Comparison of ENCODE assay signal across 9 mouse cellular contexts in the genomic region with DNA sequence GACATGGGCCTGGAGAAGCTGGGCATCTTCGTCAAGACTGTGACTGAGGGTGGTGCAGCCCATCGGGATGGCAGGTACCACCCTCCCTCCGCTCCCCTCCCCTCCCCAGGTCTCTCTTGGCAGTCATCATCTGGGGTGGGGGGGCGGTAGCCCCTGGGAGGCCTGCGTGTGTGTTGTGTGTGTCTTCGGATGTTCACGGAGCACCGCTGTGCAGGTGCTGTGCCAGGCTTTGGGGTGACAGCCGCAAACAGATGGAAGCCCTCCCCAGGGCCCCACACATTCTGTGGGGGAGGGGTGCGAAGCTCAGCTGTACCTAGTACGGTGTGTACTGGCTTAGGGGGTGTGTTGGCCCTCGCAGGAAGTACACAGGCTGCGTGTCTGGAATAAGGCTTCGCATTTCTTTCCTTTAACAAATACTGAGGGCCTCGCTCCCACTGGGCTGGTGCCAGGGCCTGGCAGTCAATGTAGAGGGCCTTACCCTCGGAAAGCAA. TPM values are rescaled to one million over a fixed set of nuclear protein-coding genes. Genes with fewer than 3 reads are reported as not detected.
A peak's percentile ranks its signal among the peaks of the same experiment; 100 is the strongest.
DNase-seq lines count a peak whose midpoint lies in the region; ATAC-seq lines count a peak whose summit lies in the region.
"Had no signal": no experiment of that assay in that cellular context is flagged by ENCODE, and none has a peak within 500 bp of the region (broad histone marks: within the 10 kb centered on the region; RNA-seq: fewer than 3 reads in every experiment).

No protein-coding gene starts in this region.

- no peaks in the 10 kb centered on the region for H3K27me3 ChIP-seq in forebrain, embryonic 13.5 days
- H3K27me3 ChIP-seq in neural tube, embryonic 14.5 days (ENCODE audit: control insufficient read depth, insufficient read depth, low read length), result no peaks in the 10 kb centered on the region

- H3K4me1 ChIP-seq in forebrain, embryonic 13.5 days, result peaks cover 69% of the 10 kb centered on the region
- peaks cover 48% of the 10 kb centered on the region for H3K4me1 ChIP-seq in neural tube, embryonic 14.5 days (ENCODE audit: control insufficient read depth, insufficient read depth, low read length)

- ATAC-seq in forebrain, embryonic 13.5 days, result peak; percentile 50
- ATAC-seq in neural tube, embryonic 14.5 days (ENCODE audit: low read depth), result peak; percentile 7; the same call in 1 of the 2 replicates

- peak overlapping the region; percentile 7 for H3K9ac ChIP-seq in forebrain, embryonic 13.5 days
- no peak overlapping the region for H3K9ac ChIP-seq in neural tube, embryonic 14.5 days (replicated peaks; ENCODE audit: low read depth, low read length)

- peaks cover 74% of the 10 kb centered on the region for H3K36me3 ChIP-seq in forebrain, embryonic 13.5 days (ENCODE audit: poor library complexity, severe bottlenecking)
- H3K36me3 ChIP-seq in neural tube, embryonic 14.5 days (ENCODE audit: control insufficient read depth, insufficient read depth, low read length), result peaks cover 45% of the 10 kb centered on the region

- DNase-seq in gastrocnemius, postnatal 25 days, result peak; percentile 69
- DNase-seq in gastrocnemius, adult 18-20 months (ENCODE audit: low spot score), result no peak
- peak; percentile 41 to 55 for DNase-seq in CD8-positive naive resting alpha-beta T cell, adult 2 months (ENCODE audit: low read depth in 2 of 2, low spot score in 2 of 2)
- peak; percentile 75 to 82 for DNase-seq in layer of hippocampus, postnatal 36 days
- DNase-seq in kidney, postnatal 25 days, result no peak
- no peak for DNase-seq in kidney, postnatal 14 days

- 68% methylated on average over 16 of the region's 16 CpGs for WGBS in forebrain, embryonic 13.5 days
- WGBS in neural tube, embryonic 14.5 days, result 68% methylated on average over 16 of the region's 16 CpGs

- no peaks in the 10 kb centered on the region for H3K9me3 ChIP-seq in forebrain, embryonic 13.5 days (replicated peaks)
- H3K9me3 ChIP-seq in neural tube, embryonic 14.5 days (ENCODE audit: control insufficient read depth, low read length), result no peaks in the 10 kb centered on the region

- H3K4me3 ChIP-seq in forebrain, embryonic 13.5 days, result no peak overlapping the region; the same call in 1 of the 2 replicates
- H3K4me3 ChIP-seq in neural tube, embryonic 14.5 days (ENCODE audit: low read depth, low read length), result no peak overlapping the region

- peak overlapping the region; percentile 20; the same call in 1 of the 2 replicates for H3K4me2 ChIP-seq in forebrain, embryonic 13.5 days
- H3K4me2 ChIP-seq in neural tube, embryonic 14.5 days (ENCODE audit: low read depth, low read length), result no peak overlapping the region; the same call in 1 of the 2 replicates

- H3K27ac ChIP-seq in forebrain, embryonic 13.5 days, result peak overlapping the region; percentile 77
- no peak overlapping the region for H3K27ac ChIP-seq in neural tube, embryonic 14.5 days (ENCODE audit: low read depth, low read length)

RNA-seq across cellular contexts. Expression of a gene that starts 7.3 kb away (rescaled TPM):
- total RNA-seq in gastrocnemius, postnatal 25 days (2021), result 10 to 100 TPM; 21.8 to 30.0 TPM
- 10 to 100 TPM; 16.1 to 24.5 TPM for total RNA-seq in gastrocnemius, adult 18-20 months (2021)
- 15.8 and 16.3 TPM in 2 replicates for polyA plus RNA-seq in forebrain, embryonic 13.5 days (2015; fragmentation: Nextera tagmentation; extraction: Ambion mirVana)
- total RNA-seq in layer of hippocampus, postnatal 36 days (2021), result 100 to 1,000 TPM; 931 to 932 TPM
- polyA plus RNA-seq in neural tube, embryonic 14.5 days (2014; fragmentation: Nextera tagmentation; extraction: Ambion mirVana), result 27.7 and 29.8 TPM in 2 replicates

RNA-seq across cellular contexts. Expression of a gene that starts 11.6 kb away (rescaled TPM):
- total RNA-seq in gastrocnemius, postnatal 25 days (2021), result under 1 TPM; 0.61 to 0.80 TPM
- under 1 TPM; 0.34 to 0.52 TPM for total RNA-seq in gastrocnemius, adult 18-20 months (2021)
- 89.2 and 95.0 TPM in 2 replicates for polyA plus RNA-seq in forebrain, embryonic 13.5 days (2015; fragmentation: Nextera tagmentation; extraction: Ambion mirVana)
- total RNA-seq in layer of hippocampus, postnatal 36 days (2021), result 10 to 100 TPM; 43.3 to 46.5 TPM
- 131 and 144 TPM in 2 replicates for polyA plus RNA-seq in neural tube, embryonic 14.5 days (2014; fragmentation: Nextera tagmentation; extraction: Ambion mirVana)

RNA-seq across cellular contexts. Expression of a gene that starts 22.0 kb away (rescaled TPM):
- total RNA-seq in gastrocnemius, postnatal 25 days (2021), result 100 to 1,000 TPM; 255 to 276 TPM
- 100 to 1,000 TPM; 283 to 304 TPM for total RNA-seq in gastrocnemius, adult 18-20 months (2021)
- not detected in 2 replicates for polyA plus RNA-seq in forebrain, embryonic 13.5 days (2015; fragmentation: Nextera tagmentation; extraction: Ambion mirVana)
- total RNA-seq in layer of hippocampus, postnatal 36 days (2021), result under 1 TPM in 1 of 2 experiments, not detected in 1; 0.48 TPM
- polyA plus RNA-seq in neural tube, embryonic 14.5 days (2014; fragmentation: Nextera tagmentation; extraction: Ambion mirVana), result not detected in 2 replicates
- total RNA-seq: ES-E14 had no signal

RNA-seq across cellular contexts. Expression of a gene that starts 30.7 kb away (rescaled TPM):
- total RNA-seq in gastrocnemius, postnatal 25 days (2021), result not detected
- not detected for total RNA-seq in gastrocnemius, adult 18-20 months (2021)
- polyA plus RNA-seq in forebrain, embryonic 13.5 days (2015; fragmentation: Nextera tagmentation; extraction: Ambion mirVana), result not detected in 2 replicates
- not detected for total RNA-seq in layer of hippocampus, postnatal 36 days (2021)
- not detected in 2 replicates for polyA plus RNA-seq in neural tube, embryonic 14.5 days (2014; fragmentation: Nextera tagmentation; extraction: Ambion mirVana)
- total RNA-seq: ES-E14 had no signal

RNA-seq across cellular contexts. Expression of a gene that starts 43.1 kb away (rescaled TPM):
- total RNA-seq in gastrocnemius, postnatal 25 days (2021), result 100 to 1,000 TPM; 351 to 396 TPM
- 100 to 1,000 TPM; 514 to 515 TPM for total RNA-seq in gastrocnemius, adult 18-20 months (2021)
- 19.7 and 20.2 TPM in 2 replicates for polyA plus RNA-seq in forebrain, embryonic 13.5 days (2015; fragmentation: Nextera tagmentation; extraction: Ambion mirVana)
- 100 to 1,000 TPM; 118 to 121 TPM for total RNA-seq in layer of hippocampus, postnatal 36 days (2021)
- 21.8 and 23.1 TPM in 2 replicates for polyA plus RNA-seq in neural tube, embryonic 14.5 days (2014; fragmentation: Nextera tagmentation; extraction: Ambion mirVana)

Comparison
In these comparisons a context has a peak if more than half of its experiments do, and no peak if none do; other contexts are left out.
1. DNase-seq: peak in gastrocnemius, postnatal 25 days (single experiment), CD8-positive naive resting alpha-beta T cell, adult 2 months (2 of 2) and layer of hippocampus, postnatal 36 days (2 of 2); none in gastrocnemius, adult 18-20 months (single experiment), kidney, postnatal 25 days (0 of 2) and kidney, postnatal 14 days (single experiment).
2. RNA of a gene that starts 7.3 kb away (total RNA-seq): 931 to 932 TPM in layer of hippocampus, postnatal 36 days; 21.8 to 30.0 TPM in gastrocnemius, postnatal 25 days and 16.1 to 24.5 TPM in gastrocnemius, adult 18-20 months; every median in the first group is over 10 times any median in the second.
3. RNA of a gene that starts 11.6 kb away (total RNA-seq): 43.3 to 46.5 TPM in layer of hippocampus, postnatal 36 days; 0.61 to 0.80 TPM in gastrocnemius, postnatal 25 days and 0.34 to 0.52 TPM in gastrocnemius, adult 18-20 months; every median in the first group is over 10 times any median in the second.
4. RNA of a gene that starts 22.0 kb away (total RNA-seq): 283 to 304 TPM in gastrocnemius, adult 18-20 months and 255 to 276 TPM in gastrocnemius, postnatal 25 days; 0.48 TPM in layer of hippocampus, postnatal 36 days; every median in the first group is over 100 times any median in the second.